Mouse (Mus musculus): ENCODE results near the gene Olfr543. TPM values are rescaled to one million over a fixed set of nuclear protein-coding genes. Genes with fewer than 3 reads are reported as not detected.

Olfr543 gene
- total RNA-seq, 2 experiments from 2014 or later: not detected

DNA sequence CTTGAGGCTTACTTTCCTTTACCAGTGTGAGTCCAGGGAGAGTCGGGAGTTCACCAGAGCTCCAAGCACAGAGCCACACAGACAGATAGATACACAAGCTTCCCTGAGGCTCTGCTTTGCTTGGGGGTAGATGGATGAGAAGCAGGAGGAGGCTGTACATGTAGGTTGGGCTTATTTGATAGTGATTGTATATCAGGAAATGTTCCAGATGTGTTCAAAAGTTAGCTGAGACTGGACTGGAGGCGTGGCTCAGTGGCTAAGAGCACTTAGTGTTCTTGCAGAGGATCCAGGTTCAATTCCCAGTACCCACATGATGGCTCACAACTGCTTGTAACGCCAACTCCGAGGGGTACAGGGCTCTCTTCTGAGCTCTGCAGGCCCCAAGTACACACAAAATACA lies 3.1 kb downstream of the Olfr543 start:
- intact Hi-C loops (cut with DNase I): no loop called here
- no peak for DNase-seq

DNA sequence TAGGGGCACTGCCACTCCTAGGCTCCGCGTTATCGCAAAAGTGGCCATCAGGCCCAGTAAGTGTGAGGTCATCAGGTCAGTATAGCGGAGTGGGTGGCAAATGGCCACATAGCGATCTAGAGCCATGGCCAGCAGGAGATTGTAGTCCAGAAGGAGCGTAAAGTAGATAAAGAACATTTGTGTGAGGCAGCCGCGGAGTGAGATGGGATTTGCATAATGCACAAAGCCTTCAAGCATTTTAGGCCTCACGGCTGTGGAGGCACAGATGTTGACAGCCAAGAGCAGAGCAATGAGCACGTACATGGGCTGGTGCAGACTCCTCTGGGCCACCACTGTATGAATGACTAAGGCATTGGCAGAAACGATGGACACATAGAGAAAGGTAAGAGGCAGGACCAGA lies 4.1 kb downstream of the Olfr543 start:
- intact Hi-C loops (cut with DNase I): no loop called here

DNA sequence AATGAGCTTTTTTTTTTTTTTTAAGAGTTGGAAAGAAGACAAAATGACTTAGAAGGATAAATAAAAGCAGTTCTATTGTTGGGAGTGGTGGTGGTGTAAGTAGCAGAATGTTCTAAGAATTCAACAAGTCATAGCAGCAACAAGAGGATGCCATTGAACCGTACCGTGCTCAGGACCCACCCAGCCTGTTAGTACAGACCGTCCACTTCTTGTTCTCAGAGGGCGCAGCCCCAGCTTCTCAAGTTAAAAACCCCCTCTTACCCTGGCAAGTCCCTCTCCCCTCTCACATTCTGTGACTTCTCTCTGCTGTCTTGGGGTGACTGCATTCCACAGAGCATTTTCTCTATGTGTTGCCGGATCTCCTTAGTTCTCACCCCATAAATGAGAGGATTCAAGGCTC lies 4.9 kb downstream of the Olfr543 start:
- intact Hi-C loops (cut with DNase I): no loop called here
- DNase-seq: no peak

More for the DNA sequence above, 4.1 kb downstream of the Olfr543 start:
- no peak for DNase-seq

DNA sequence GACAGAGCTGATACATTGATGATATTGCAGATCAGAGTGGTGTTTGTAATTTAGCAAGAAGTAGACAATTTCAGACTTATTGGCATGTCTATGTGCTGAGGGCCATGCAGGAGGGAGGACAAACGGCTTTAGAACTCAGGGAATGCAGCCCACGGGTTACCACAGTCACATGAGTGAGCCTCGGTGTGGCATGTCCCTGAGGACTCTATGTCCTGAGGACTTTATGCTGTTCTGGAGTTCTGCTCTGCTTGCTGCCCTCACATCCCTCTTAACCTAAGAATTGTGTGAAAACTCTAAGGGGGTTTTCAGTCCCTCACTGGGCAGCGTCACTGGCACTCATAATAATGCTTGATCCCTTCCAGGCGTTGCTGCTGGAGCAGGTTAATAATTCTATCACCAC lies 8.8 kb downstream of the Olfr543 start:
- DNase-seq: no peak
- intact Hi-C loops (cut with DNase I): no loop called here

DNA sequence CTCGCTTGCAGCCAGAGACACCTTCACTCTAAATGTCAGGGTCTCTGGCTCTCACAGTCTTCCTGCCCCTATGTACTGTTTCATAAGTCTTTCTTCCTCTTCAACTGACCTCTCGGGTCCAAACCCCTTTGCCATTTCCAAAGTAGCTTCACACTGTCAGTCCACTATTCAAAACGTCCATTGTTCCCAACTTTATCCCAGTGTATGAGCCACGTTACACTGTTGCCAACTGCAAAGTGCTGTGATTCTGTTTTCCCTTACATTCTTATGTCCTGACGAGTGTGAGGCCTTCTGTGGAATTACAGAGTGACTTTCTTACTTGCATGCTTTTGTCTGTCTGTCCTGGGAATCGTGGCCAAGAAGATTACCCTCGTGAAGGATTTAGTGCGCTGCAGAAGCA lies 13.9 kb downstream of the Olfr543 start:
- intact Hi-C loops (cut with DNase I): no loop called here
- no peak for DNase-seq

DNA sequence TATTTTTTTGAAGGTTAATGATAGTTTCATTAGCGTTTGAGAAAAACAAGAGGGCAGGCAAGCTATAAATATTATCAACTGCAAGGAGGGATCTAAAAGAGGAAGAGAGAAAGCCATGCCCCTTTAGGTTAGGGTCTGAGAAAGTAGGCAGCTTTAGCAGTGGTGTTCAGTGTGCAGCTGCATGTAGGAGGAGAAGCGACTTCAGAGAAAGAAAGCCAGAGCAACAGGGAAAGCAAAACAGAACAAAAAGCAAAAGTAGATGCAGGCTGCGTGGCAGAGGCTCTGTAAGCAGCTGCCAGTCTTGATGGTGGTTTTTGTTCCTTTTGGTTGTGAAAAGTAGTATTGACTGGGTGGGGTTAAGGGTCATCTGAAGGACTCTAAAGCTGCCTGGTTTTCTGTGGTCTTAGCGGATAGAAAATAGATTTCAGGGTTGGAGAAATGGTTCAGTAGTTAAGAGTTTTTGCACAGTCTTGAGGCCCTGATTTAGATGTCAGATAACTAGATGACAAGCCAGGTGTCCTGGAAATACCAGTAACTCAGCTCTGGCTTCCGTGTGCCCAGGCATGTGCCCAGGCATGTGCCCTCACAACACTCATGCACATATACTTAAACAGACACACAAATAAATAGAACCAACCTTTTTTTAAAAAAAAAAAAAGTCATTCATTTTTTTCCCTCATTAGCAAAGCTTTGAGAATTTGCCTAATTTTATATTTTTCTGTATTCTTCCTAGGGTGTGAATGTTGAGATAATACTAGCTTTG lies 22.7 kb downstream of the Olfr543 start:
- no peak for DNase-seq
- intact Hi-C loops (cut with DNase I): no loop called here

DNA sequence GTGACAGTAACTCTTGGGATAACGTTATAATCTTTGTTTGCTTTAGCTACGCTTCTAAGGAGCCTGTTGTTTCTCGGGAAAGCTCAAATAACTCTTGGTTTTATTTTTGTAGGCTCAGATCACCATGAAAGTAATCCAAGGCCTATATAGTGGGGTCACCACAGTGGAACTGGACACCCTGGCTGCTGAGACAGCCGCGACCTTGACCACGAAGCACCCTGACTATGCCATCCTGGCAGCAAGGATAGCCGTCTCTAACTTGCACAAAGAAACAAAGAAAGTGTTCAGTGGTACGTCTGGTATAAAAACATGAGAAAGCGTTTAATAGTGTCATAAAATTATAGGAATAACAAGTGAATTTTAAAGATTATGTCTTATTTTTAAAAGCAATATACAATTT lies 35.0 kb downstream of the Olfr543 start:
- intact Hi-C loops (cut with DNase I): no loop called here
- DNase-seq: no peak

DNA sequence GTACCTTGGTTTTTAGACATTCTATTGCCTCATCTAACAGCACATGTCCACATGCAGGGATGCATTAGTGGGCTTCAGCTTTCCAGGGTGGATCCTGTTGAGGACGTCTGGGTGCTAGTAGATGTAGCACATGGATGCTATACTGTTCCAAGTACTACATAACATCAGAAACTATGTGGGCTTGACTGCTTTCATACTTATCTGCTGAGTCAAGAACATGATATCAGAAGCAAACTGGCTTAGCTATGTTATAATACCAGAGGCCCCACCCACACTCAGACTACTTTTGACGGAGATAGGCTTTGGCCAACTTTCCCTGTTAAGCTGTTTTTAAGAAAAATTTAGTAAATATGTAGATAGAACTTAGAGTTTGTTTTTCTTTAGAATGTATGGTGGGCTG lies 37.2 kb downstream of the Olfr543 start:
- no peak for DNase-seq
- intact Hi-C loops (cut with DNase I): no loop called here

DNA sequence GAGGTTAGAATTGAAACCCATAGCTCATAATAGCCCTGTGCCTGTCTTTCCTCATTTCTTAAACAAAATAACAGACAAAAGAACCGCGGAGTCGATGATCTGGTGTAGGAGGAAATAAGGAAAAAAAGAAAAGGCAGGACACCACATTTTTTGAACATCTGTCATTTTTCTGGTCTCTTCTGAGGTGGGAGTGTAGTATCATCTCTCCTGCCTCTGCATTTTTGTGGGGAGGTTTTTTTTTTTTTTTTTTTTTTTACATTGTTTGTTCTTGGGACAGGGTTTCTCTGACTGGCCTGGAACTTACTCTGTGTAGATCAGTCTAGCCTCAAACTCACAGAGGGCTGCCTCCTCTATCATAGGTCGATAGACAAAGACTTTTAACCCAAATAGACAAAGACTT lies 39.0 kb downstream of the Olfr543 start:
- intact Hi-C loops (cut with DNase I): no loop called here

DNA sequence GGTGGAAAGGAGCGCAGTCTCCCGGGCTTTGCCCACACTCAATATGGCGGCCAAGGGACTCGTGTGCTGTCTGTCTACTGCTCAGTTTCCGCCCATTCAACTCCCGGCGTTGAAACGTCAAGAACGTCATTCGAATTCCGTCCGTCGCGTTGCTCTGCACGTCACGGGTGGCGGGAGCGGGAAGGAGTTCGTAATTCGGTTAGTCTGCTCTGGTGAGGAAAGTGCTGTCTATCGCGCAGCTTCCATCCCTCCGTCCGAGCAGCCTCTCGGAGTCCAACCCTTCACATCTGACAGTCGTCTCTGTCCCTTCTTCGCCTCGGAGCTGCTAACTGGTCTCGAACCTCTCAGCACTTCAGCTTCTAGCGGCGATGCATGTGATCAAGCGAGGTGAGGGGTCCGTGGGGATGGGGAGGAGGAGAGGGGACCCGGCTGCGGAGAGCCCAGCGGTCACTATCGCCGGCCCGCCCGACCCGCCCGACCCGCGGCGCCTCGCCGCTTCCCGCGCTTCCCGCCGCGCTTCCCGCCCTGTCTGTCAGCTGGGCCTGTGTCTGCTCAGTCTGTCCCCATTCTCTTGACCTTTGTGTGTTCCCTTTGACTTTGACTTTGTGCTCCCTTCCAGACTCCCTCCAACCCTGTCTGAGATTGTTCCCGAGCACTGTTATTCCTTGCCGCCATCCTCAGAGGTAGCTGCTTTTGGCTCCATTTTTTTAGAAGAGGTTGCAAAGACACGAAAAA lies 39.7 kb downstream of the Olfr543 start, which contains the start of gene Rrm1:
Gene Rrm1 (plus strand): TSS at position 39 of the 735 bp plus-strand sequence.
- DNase-seq: peak; percentile 95
- intact Hi-C loops (cut with DNase I): no loop called here

More for the DNA sequence above, 39.0 kb downstream of the Olfr543 start:
- DNase-seq: no peak

DNA sequence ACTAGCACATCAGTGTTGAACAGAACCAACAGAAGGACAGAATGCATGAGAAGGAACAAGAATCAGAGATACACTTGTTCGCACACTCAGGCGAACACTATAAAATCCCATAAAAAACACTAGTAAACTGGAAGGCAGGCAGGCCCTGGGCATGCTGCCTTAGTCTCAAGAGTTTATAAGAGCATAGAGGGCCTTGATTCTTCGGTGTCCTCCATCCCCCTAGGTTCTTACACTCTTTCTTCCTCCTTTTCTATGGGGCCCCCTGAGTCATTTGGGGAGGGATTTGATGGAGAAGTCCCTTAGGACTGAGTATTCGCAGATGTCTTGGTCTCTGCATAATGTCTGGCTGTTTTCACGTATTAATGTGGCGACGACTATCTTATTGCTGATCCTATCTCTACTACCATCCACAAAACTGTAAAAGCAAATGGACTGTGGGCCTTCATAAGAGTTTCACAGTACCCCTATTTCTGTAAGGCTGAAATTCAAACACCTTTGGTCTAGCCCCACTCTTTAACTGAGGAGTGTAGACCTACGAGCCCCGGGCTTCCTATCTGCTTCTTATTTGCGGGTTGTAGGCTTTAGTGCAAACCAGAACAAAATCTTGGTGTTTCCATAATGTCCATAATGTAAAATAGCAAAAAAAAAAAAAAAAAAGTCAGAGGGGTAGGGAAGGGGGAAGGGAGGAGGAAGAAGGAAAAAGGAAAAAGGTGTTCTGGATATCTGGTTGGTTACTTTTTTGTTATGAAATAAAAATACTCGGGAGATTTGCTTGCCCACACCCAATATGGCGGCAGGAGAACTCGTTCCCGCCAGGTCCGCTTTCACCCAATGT lies 40.4 kb downstream of the Olfr543 start:
- intact Hi-C loops (cut with DNase I): no loop called here
- DNase-seq: no peak

DNA sequence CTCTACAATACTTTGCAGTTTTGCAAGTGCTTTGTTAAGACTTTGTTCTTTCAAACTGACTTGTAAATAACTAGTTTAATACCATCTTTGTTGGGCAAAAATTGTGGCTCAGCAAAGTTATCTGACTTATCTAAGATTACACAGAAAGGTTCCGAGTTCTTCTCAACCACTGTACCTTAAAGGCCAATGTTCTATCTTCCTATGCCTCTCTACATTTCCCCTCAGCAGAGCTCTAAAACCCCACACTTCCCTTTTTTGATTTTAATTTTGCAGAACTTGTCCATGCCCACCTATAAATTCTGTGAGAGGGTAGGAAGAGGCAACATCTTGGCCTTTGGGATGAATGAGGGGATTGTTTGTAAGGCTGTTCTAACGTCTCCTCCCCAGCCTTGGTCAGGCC lies 47.1 kb downstream of the Olfr543 start:
- no peak for DNase-seq
- intact Hi-C loops (cut with DNase I): no loop called here

Other genes with a start within 250 kb of the Olfr543 start
- 10 to 100 TPM; 11.3 to 12.3 TPM for gene Rhog, start 225.6 kb downstream of the Olfr543 start, total RNA-seq (2021)
- gene Stim1, start 213.9 kb downstream of the Olfr543 start, total RNA-seq (2021): 10 to 100 TPM; 43.5 to 45.7 TPM
- 10 to 100 TPM; 24.8 to 25.0 TPM for gene Rrm1, start 40.0 kb downstream of the Olfr543 start, total RNA-seq (2021)
- gene Olfr544, start 6.6 kb upstream of the Olfr543 start, total RNA-seq (2021): not detected
- not detected for gene Olfr545, start 17.9 kb upstream of the Olfr543 start, total RNA-seq (2021)
- gene Olfr547, start 53.1 kb upstream of the Olfr543 start, total RNA-seq (2021): not detected
- not detected for gene Olfr548-ps1, start 59.2 kb upstream of the Olfr543 start, total RNA-seq (2021)
- not detected for gene Olfr549, start 68.2 kb upstream of the Olfr543 start, total RNA-seq (2021)
- gene Trim21, start 83.8 kb upstream of the Olfr543 start, total RNA-seq (2021): 1 to 10 TPM; 1.9 to 2.3 TPM
- under 1 TPM in 1 of 2 experiments, not detected in 1; 0.08 TPM for gene Olfr550, start 89.8 kb upstream of the Olfr543 start, total RNA-seq (2021)
- not detected for gene Olfr551, start 110.2 kb upstream of the Olfr543 start, total RNA-seq (2021)
- gene Olfr552, start 116.1 kb upstream of the Olfr543 start, total RNA-seq (2021): not detected
- not detected for gene Olfr553, start 136.5 kb upstream of the Olfr543 start, total RNA-seq (2021)
- gene Olfr554, start 156.8 kb upstream of the Olfr543 start, total RNA-seq (2021): not detected
- not detected for gene Olfr555, start 177.1 kb upstream of the Olfr543 start, total RNA-seq (2021)
- not detected for gene Olfr556, start 183.2 kb upstream of the Olfr543 start, total RNA-seq (2021)
- 1 to 10 TPM; 5.9 to 6.1 TPM for gene Trim68, start 205.6 kb upstream of the Olfr543 start, total RNA-seq (2021)
- gene Olfr557, start 214.2 kb upstream of the Olfr543 start, total RNA-seq (2021): not detected
- gene Olfr558, start 220.5 kb upstream of the Olfr543 start, total RNA-seq (2021): under 1 TPM; 0.12 to 0.14 TPM
- gene Olfr33, start 237.4 kb upstream of the Olfr543 start, total RNA-seq (2021): not detected
- not detected for gene Olfr559, start 245.8 kb upstream of the Olfr543 start, total RNA-seq (2021)

Measured in left cerebral cortex, postnatal 4 days (tissue).